Mouse (Mus musculus) bone marrow, adult 2 months (tissue): ENCODE measurements around the gene Mvb12a.

ENCODE experiments used
- CTCF ChIP-seq: fragments of 200-500 bp; IDR thresholded peaks from 2 replicates; pipeline ENCODE4 v1.5.1; 2011; ENCODE audit warnings: low read length, control low read depth; ENCODE audit not compliant: control insufficient read depth, insufficient read depth
- POLR2A ChIP-seq: fragments of 200-500 bp; IDR thresholded peaks from 2 replicates; pipeline ENCODE4 v1.6.1; 2011; ENCODE audit warnings: low read depth, mild to moderate bottlenecking, control low read depth, low read length, borderline replicate concordance; ENCODE audit not compliant: control insufficient read depth

- TF ChIP-seq POLR2A (no peak), CTCF (no peak)
Observed at GRCm38 (mm10) chr8:71550754-71551153, 8.0 kb downstream of the Mvb12a start.
